Mouse (Mus musculus) erythroid progenitor cell, adult 5-6 weeks (primary cell): Measurements from ENCODE around the gene Kdm3a. TPM values are rescaled to one million over a fixed set of nuclear protein-coding genes. Genes with fewer than 3 reads are reported as not detected.

ENCODE experiments used
- ATAC-seq: replicated peaks from 2 replicates; pipeline ENCODE4 v1.8.0; 2016; ENCODE audit warnings: moderate number of reproducible peaks, mild to moderate bottlenecking, moderate TSS enrichment, inconsistent platforms; ENCODE audit not compliant: poor library complexity, low FRiP score, severe bottlenecking
- total RNA-seq, 2 experiments: library from RNA; stranded (forward) in 1 of 2; stranded (reverse) in 1 of 2; fragments of 150-400 nt in 1 of 2; fragments of 186-747, 209-891 nt in 1 of 2; gene quantifications; 2 replicates each; pipeline versions ENCODE4 v1.2.3 to v1.2.4; 2015 to 2017; ENCODE audit warnings: low replicate concordance in 2 of 2

Kdm3a gene
- total RNA-seq, 2 experiments from 2014 or later, result 39.4 to 40.2 TPM

- no peak for ATAC-seq
Observed at GRCm38 (mm10) chr6:71589401-71589800, 43.4 kb downstream of the Kdm3a start.

- no peak for ATAC-seq
Observed at GRCm38 (mm10) chr6:71583198-71583597, 49.6 kb downstream of the Kdm3a start.

- ATAC-seq, result no peak
Observed at GRCm38 (mm10) chr6:71579478-71579877, 53.3 kb downstream of the Kdm3a start.

- ATAC-seq, result peak; percentile 76
Observed at GRCm38 (mm10) chr6:71575359-71575758, 57.4 kb downstream of the Kdm3a start.

- ATAC-seq, result no peak
Observed at GRCm38 (mm10) chr6:71569025-71569424, 63.8 kb downstream of the Kdm3a start.

- no peak for ATAC-seq
Observed at GRCm38 (mm10) chr6:71568616-71569015, 64.2 kb downstream of the Kdm3a start.

GRCm38 (mm10) chr6:71556826-71557225 is 76.0 kb downstream of the Kdm3a start:
- ATAC-seq, result no peak

- ATAC-seq, result peak; percentile 75
Observed at GRCm38 (mm10) chr6:71555507-71555951, 77.3 kb downstream of the Kdm3a start.

- ATAC-seq, result peak; percentile 98
Observed at GRCm38 (mm10) chr6:71543686-71544499, 88.9 kb downstream of the Kdm3a start, which contains the start of gene Chmp3. Gene Chmp3 (plus strand): TSS chr6:71543797.

Other genes with a start within 250 kb of the Kdm3a start
- 58.3 and 66.3 TPM in 2 replicates for gene Rmnd5a, start 192.4 kb downstream of the Kdm3a start, total RNA-seq (2015; ENCODE audit: low replicate concordance)
- 75.7 and 82.6 TPM in 2 replicates for gene Rmnd5a, start 192.4 kb downstream of the Kdm3a start, total RNA-seq (2017; ENCODE audit: low replicate concordance)
- gene Rnf103, start 139.1 kb downstream of the Kdm3a start, total RNA-seq (2015; ENCODE audit: low replicate concordance), result 2.2 and 10.5 TPM in 2 replicates
- 7.2 and 9.2 TPM in 2 replicates for gene Rnf103, start 139.1 kb downstream of the Kdm3a start, total RNA-seq (2017; ENCODE audit: low replicate concordance)
- gene Chmp3, start 89.2 kb downstream of the Kdm3a start, total RNA-seq (2015; ENCODE audit: low replicate concordance), result 57.4 and 62.0 TPM in 2 replicates
- 133 and 187 TPM in 2 replicates for gene Chmp3, start 89.2 kb downstream of the Kdm3a start, total RNA-seq (2017; ENCODE audit: low replicate concordance)
- not detected in 2 replicates for gene Reep1, start 74.6 kb upstream of the Kdm3a start, total RNA-seq (2015; ENCODE audit: low replicate concordance)
- gene Reep1, start 74.6 kb upstream of the Kdm3a start, total RNA-seq (2017; ENCODE audit: low replicate concordance), result not detected in 2 replicates
- gene Mrpl35, start 194.0 kb upstream of the Kdm3a start, total RNA-seq (2015; ENCODE audit: low replicate concordance), result 5.8 and 5.9 TPM in 2 replicates
- 8.0 and 17.9 TPM in 2 replicates for gene Mrpl35, start 194.0 kb upstream of the Kdm3a start, total RNA-seq (2017; ENCODE audit: low replicate concordance)
- gene Immt, start 198.3 kb upstream of the Kdm3a start, total RNA-seq (2015; ENCODE audit: low replicate concordance), result 72.1 and 78.4 TPM in 2 replicates
- gene Immt, start 198.3 kb upstream of the Kdm3a start, total RNA-seq (2017; ENCODE audit: low replicate concordance), result 79.6 and 98.6 TPM in 2 replicates